Mouse (Mus musculus): Measurements from ENCODE around the gene Gm11985. TPM values are rescaled to one million over a fixed set of nuclear protein-coding genes. Genes with fewer than 3 reads are reported as not detected.

Gm11985 gene
- not detected for total RNA-seq (2023)

GRCm38 (mm10) chr11:7188469-7188868 is at the start of gene Gm11985:
Gene Gm11985, minus strand, starts transcription at chr11:7188569.

GRCm38 (mm10) chr11:7213501-7214341 is 25.4 kb upstream of the Gm11985 start, which contains the start of gene Igfbp3:
Gene Igfbp3, minus strand, starts transcription at chr11:7213923.

GRCm38 (mm10) chr11:7197491-7197941 is 9.1 kb upstream of the Gm11985 start, which contains the start of gene Igfbp1:
Gene Igfbp1, plus strand, starts transcription at chr11:7197782.

Other genes with a start within 250 kb of the Gm11985 start
- 1 to 10 TPM; 2.7 to 2.8 TPM for gene Adcy1, start 125.1 kb downstream of the Gm11985 start, total RNA-seq (2023)
- gene Igfbp1, start 9.2 kb upstream of the Gm11985 start, total RNA-seq (2023), result not detected
- gene Igfbp3, start 25.4 kb upstream of the Gm11985 start, total RNA-seq (2023), result not detected

All from T-cell, adult 66 days (primary cell).